Mouse (Mus musculus) embryonic fibroblast, embryonic 13.5 days (primary cell): ENCODE results near the gene Mrps18c.

Source experiments
- CTCF ChIP-seq: IDR thresholded peaks from 2 replicates; pipeline ENCODE4 v1.5.1; 2011; ENCODE audit warnings: mild to moderate bottlenecking, control low read depth, low read length, moderate library complexity, borderline replicate concordance; ENCODE audit not compliant: insufficient read depth
- POLR2A ChIP-seq: IDR thresholded peaks from 2 replicates; pipeline ENCODE4 v1.6.1; 2011; ENCODE audit warnings: low read depth, mild to moderate bottlenecking, control low read depth, low read length, moderate library complexity

DNA sequence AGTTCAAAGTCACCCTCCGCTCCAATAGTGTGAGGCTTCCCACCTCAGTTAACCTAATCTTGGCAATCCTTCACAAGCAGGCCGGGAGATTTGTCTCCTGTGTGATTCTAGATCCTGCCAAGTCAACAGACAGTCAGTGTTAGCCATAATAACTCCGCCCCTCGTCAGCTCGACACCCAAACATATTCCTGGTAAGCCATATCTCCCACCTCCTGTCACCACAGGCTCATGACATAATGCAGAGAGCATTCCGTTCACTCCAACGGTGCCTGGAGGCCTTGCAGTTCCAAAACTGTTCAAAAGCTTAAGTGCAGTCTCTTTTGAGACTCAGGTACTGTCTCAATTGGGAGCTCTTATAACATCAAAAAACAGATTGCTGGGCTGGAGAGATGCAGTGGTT, 39.5 kb downstream of the Mrps18c start:
- TF ChIP-seq CTCF (no peak), POLR2A (no peak)
